Mouse (Mus musculus) neural tube, embryonic 13.5 days (tissue): ENCODE results near the gene Capn7. TPM values are rescaled to one million over a fixed set of nuclear protein-coding genes. Genes with fewer than 3 reads are reported as not detected.

Experiments used
- ATAC-seq: fragments of 200-750 bp; cut with Nextera tagmentation; 2 replicates; pipeline ENCODE4 v1.8.0; 2017; ENCODE audit warnings: low read depth, mild to moderate bottlenecking, moderate TSS enrichment, moderate library complexity
- H3K27ac ChIP-seq: fragments of 300-500 bp; sonication (generic); replicated peaks from 2 replicates; pipeline ENCODE4 v1.5.1; 2015; ENCODE audit warnings: moderate library complexity, mild to moderate bottlenecking, inconsistent platforms
- H3K27me3 ChIP-seq: fragments of 300-500 bp; sonication (generic); 2 replicates; pipeline ENCODE4 v1.6.1; 2015; ENCODE audit warnings: mild to moderate bottlenecking, inconsistent platforms
- H3K36me3 ChIP-seq: fragments of 300-500 bp; sonication (generic); 2 replicates; pipeline ENCODE4 v1.6.1; 2015; ENCODE audit warnings: mild to moderate bottlenecking, inconsistent platforms
- H3K4me1 ChIP-seq: fragments of 300-500 bp; sonication (generic); replicated peaks from 2 replicates; pipeline ENCODE4 v1.6.1; 2015; ENCODE audit warnings: inconsistent platforms
- H3K4me2 ChIP-seq: fragments of 300-500 bp; sonication (generic); 2 replicates; pipeline ENCODE4 v1.6.1; 2015; ENCODE audit warnings: inconsistent platforms, mild to moderate bottlenecking, moderate library complexity
- H3K4me3 ChIP-seq: fragments of 300-500 bp; sonication (generic); 2 replicates; pipeline ENCODE4 v1.5.1; 2015; ENCODE audit warnings: mild to moderate bottlenecking, inconsistent platforms
- H3K9ac ChIP-seq: fragments of 300-500 bp; sonication (generic); 2 replicates; pipeline ENCODE4 v1.6.1; 2015; ENCODE audit warnings: moderate library complexity, mild to moderate bottlenecking, inconsistent platforms
- H3K9me3 ChIP-seq: fragments of 300-500 bp; sonication (generic); 2 replicates; pipeline ENCODE4 v1.6.1; 2016; ENCODE audit warnings: inconsistent platforms
- WGBS: fragments of 180-500 bp; shearing (Covaris S2); methylation state at CpG from one replicate; pipeline ENCODE4 v1.1.7; 2015; 5-methylcytosine and 5-hydroxymethylcytosine counted together
- polyA plus RNA-seq: library from polyadenylated mRNA; unstranded; fragments of >200 nt; fragmentation: Nextera tagmentation; extraction: Ambion mirVana; gene quantifications from 2 replicates; pipeline ENCODE4 v1.2.1, GENCODE M21; 2015

Gene Capn7
- polyA plus RNA-seq, 1 experiment from 2014 or later, result 74.1 TPM

- H3K4me1 ChIP-seq, result peaks cover 44% of the 10 kb centered on the region
These were observed 62.8 kb downstream of the Capn7 start for GRCm38 (mm10) chr14:31399271-31399670.

GRCm38 (mm10) chr14:31400246-31400645 lies 63.8 kb downstream of the Capn7 start:
- peaks cover 24% of the 10 kb centered on the region for H3K36me3 ChIP-seq
- WGBS, result 88% methylated on average over 7 of the region's 7 CpGs
- H3K9me3 ChIP-seq, result no peaks in the 10 kb centered on the region
- no peak overlapping the region for H3K4me2 ChIP-seq
- H3K4me3 ChIP-seq, result no peak overlapping the region
- no peak overlapping the region for H3K9ac ChIP-seq
- H3K27me3 ChIP-seq, result no peaks in the 10 kb centered on the region
- peaks cover 43% of the 10 kb centered on the region for H3K4me1 ChIP-seq
- H3K27ac ChIP-seq, result no peak overlapping the region
- ATAC-seq, result no peak

More at GRCm38 (mm10) chr14:31399271-31399670, 62.8 kb downstream of the Capn7 start:
- Histone ChIP-seq H3K9ac (no peak overlapping the region), H3K4me3 (no peak overlapping the region), H3K27me3 (no peaks in the 10 kb centered on the region), H3K9me3 (no peaks in the 10 kb centered on the region), H3K27ac (peak overlapping the region; percentile 71; the same call in 1 of the 2 replicates), H3K36me3 (peaks cover 17% of the 10 kb centered on the region), H3K4me2 (no peak overlapping the region)
- 85% methylated on average over 3 of the region's 3 CpGs for WGBS
- ATAC-seq, result no peak

GRCm38 (mm10) chr14:31400896-31401295 lies 64.5 kb downstream of the Capn7 start:
- H3K36me3 ChIP-seq, result peaks cover 25% of the 10 kb centered on the region
- no peaks in the 10 kb centered on the region for H3K27me3 ChIP-seq
- peaks cover 43% of the 10 kb centered on the region for H3K4me1 ChIP-seq
- H3K9ac ChIP-seq, result no peak overlapping the region
- no peak overlapping the region for H3K4me2 ChIP-seq
- 88% methylated on average over 11 of the region's 11 CpGs for WGBS
- H3K9me3 ChIP-seq, result no peaks in the 10 kb centered on the region
- no peak for ATAC-seq
- H3K4me3 ChIP-seq, result no peak overlapping the region
- H3K27ac ChIP-seq, result no peak overlapping the region

- H3K4me2 ChIP-seq, result no peak overlapping the region
- H3K4me1 ChIP-seq, result peaks cover 51% of the 10 kb centered on the region
- no peak for ATAC-seq
- H3K36me3 ChIP-seq, result peaks cover 35% of the 10 kb centered on the region
- H3K9ac ChIP-seq, result no peak overlapping the region
- no peaks in the 10 kb centered on the region for H3K9me3 ChIP-seq
- no peaks in the 10 kb centered on the region for H3K27me3 ChIP-seq
- H3K4me3 ChIP-seq, result no peak overlapping the region
- no peak overlapping the region for H3K27ac ChIP-seq
- WGBS, result 68% methylated on average over 6 of the region's 6 CpGs
These were observed 65.5 kb downstream of the Capn7 start for GRCm38 (mm10) chr14:31401918-31402427.

GRCm38 (mm10) chr14:31402693-31403092 lies 66.3 kb downstream of the Capn7 start:
- 84% methylated on average over 5 of the region's 5 CpGs for WGBS
- H3K36me3 ChIP-seq, result peaks cover 38% of the 10 kb centered on the region

GRCm38 (mm10) chr14:31403556-31403955 lies 67.1 kb downstream of the Capn7 start:
- Histone ChIP-seq H3K36me3 (peaks cover 43% of the 10 kb centered on the region), H3K9ac (no peak overlapping the region)
- 79% methylated on average over 9 of the region's 9 CpGs for WGBS

More at GRCm38 (mm10) chr14:31402693-31403092, 66.3 kb downstream of the Capn7 start:
- no peaks in the 10 kb centered on the region for H3K27me3 ChIP-seq
- ATAC-seq, result no peak
- no peak overlapping the region for H3K4me2 ChIP-seq
- no peak overlapping the region for H3K27ac ChIP-seq
- no peak overlapping the region for H3K4me3 ChIP-seq
- peaks cover 49% of the 10 kb centered on the region for H3K4me1 ChIP-seq
- H3K9ac ChIP-seq, result no peak overlapping the region
- H3K9me3 ChIP-seq, result no peaks in the 10 kb centered on the region

GRCm38 (mm10) chr14:31403995-31404394 lies 67.6 kb downstream of the Capn7 start:
- Histone ChIP-seq H3K4me2 (no peak overlapping the region), H3K9me3 (no peaks in the 10 kb centered on the region), H3K27ac (no peak overlapping the region), H3K27me3 (no peaks in the 10 kb centered on the region), H3K4me1 (peaks cover 49% of the 10 kb centered on the region), H3K36me3 (peaks cover 43% of the 10 kb centered on the region), H3K9ac (no peak overlapping the region), H3K4me3 (no peak overlapping the region)
- 74% methylated on average over 8 of the region's 8 CpGs for WGBS
- ATAC-seq, result no peak

More at GRCm38 (mm10) chr14:31403556-31403955, 67.1 kb downstream of the Capn7 start:
- Histone ChIP-seq H3K4me2 (no peak overlapping the region), H3K27me3 (no peaks in the 10 kb centered on the region), H3K9me3 (no peaks in the 10 kb centered on the region), H3K27ac (no peak overlapping the region), H3K4me3 (no peak overlapping the region), H3K4me1 (peaks cover 49% of the 10 kb centered on the region)
- ATAC-seq, result no peak

GRCm38 (mm10) chr14:31404663-31405062 lies 68.2 kb downstream of the Capn7 start:
- Histone ChIP-seq H3K4me2 (no peak overlapping the region), H3K27ac (no peak overlapping the region), H3K9ac (no peak overlapping the region), H3K4me1 (peaks cover 54% of the 10 kb centered on the region), H3K9me3 (no peaks in the 10 kb centered on the region), H3K36me3 (peaks cover 43% of the 10 kb centered on the region), H3K27me3 (no peaks in the 10 kb centered on the region), H3K4me3 (no peak overlapping the region)
- no peak for ATAC-seq
- 95% methylated on average over 4 of the region's 4 CpGs for WGBS

GRCm38 (mm10) chr14:31405652-31406051 lies 69.2 kb downstream of the Capn7 start:
- no peaks in the 10 kb centered on the region for H3K27me3 ChIP-seq
- no peaks in the 10 kb centered on the region for H3K9me3 ChIP-seq
- H3K4me2 ChIP-seq, result no peak overlapping the region
- no peak overlapping the region for H3K27ac ChIP-seq
- H3K4me3 ChIP-seq, result no peak overlapping the region
- 85% methylated on average over 6 of the region's 6 CpGs for WGBS
- H3K4me1 ChIP-seq, result peaks cover 54% of the 10 kb centered on the region
- no peak for ATAC-seq
- peaks cover 46% of the 10 kb centered on the region for H3K36me3 ChIP-seq
- H3K9ac ChIP-seq, result no peak overlapping the region

- H3K9ac ChIP-seq, result no peak overlapping the region
- H3K27ac ChIP-seq, result no peak overlapping the region
- H3K4me2 ChIP-seq, result no peak overlapping the region
- peaks cover 53% of the 10 kb centered on the region for H3K4me1 ChIP-seq
- no peak overlapping the region for H3K4me3 ChIP-seq
- peaks cover 53% of the 10 kb centered on the region for H3K36me3 ChIP-seq
- 76% methylated on average over 12 of the region's 12 CpGs for WGBS
- ATAC-seq, result no peak
- no peaks in the 10 kb centered on the region for H3K27me3 ChIP-seq
- H3K9me3 ChIP-seq, result no peaks in the 10 kb centered on the region
These were observed 69.8 kb downstream of the Capn7 start for GRCm38 (mm10) chr14:31406154-31406810.

GRCm38 (mm10) chr14:31407208-31407607 lies 70.8 kb downstream of the Capn7 start:
- no peaks in the 10 kb centered on the region for H3K9me3 ChIP-seq
- no peak overlapping the region for H3K4me2 ChIP-seq
- H3K4me1 ChIP-seq, result peaks cover 46% of the 10 kb centered on the region
- 85% methylated on average over 15 of the region's 15 CpGs for WGBS
- H3K4me3 ChIP-seq, result no peak overlapping the region
- H3K27me3 ChIP-seq, result no peaks in the 10 kb centered on the region
- ATAC-seq, result no peak
- no peak overlapping the region for H3K9ac ChIP-seq
- no peak overlapping the region for H3K27ac ChIP-seq
- H3K36me3 ChIP-seq, result peaks cover 56% of the 10 kb centered on the region

GRCm38 (mm10) chr14:31407911-31408604 lies 71.6 kb downstream of the Capn7 start:
- ATAC-seq, result no peak
- H3K9me3 ChIP-seq, result no peaks in the 10 kb centered on the region
- no peak overlapping the region for H3K4me2 ChIP-seq
- 0 out of 2 replicates have a peak overlapping the region, but pooled peaks have one; percentile 18 for H3K27ac ChIP-seq
- no peaks in the 10 kb centered on the region for H3K27me3 ChIP-seq
- H3K4me1 ChIP-seq, result peaks cover 46% of the 10 kb centered on the region
- H3K9ac ChIP-seq, result no peak overlapping the region; the same call in 1 of the 2 replicates
- peaks cover 56% of the 10 kb centered on the region for H3K36me3 ChIP-seq
- WGBS, result 72% methylated on average over 6 of the region's 6 CpGs
- H3K4me3 ChIP-seq, result no peak overlapping the region
